ENCODE assay signal across 21 mouse cellular contexts in the genomic region with DNA sequence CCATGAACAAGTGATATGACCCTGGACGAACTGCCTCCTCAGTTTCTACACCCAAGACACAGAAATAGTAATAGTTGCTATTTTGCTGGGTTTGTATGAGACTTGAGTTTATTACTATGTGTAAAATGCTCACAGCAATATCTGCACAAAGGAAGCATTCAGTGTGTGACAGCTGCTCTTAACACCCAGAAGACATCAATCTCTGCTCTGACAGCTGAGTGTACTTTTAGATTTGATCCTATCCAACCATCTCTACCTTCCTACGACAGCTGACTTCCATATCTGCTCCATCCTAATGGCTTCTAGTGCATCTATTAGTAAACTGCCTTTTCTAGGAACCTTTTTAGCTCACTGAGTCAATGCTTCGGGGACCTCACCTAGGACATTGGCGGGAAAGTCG.
DNase-seq lines count a peak whose midpoint lies in the region; ATAC-seq and TF ChIP-seq lines count a peak whose summit lies in the region.
"Had no signal": no experiment of that assay in that cellular context is flagged by ENCODE, and none has a peak within 500 bp of the region (broad histone marks: within the 10 kb centered on the region; RNA-seq: fewer than 3 reads in every experiment).

No protein-coding gene starts in this region.

- H3K9me3 ChIP-seq in forebrain, embryonic 16.5 days (ENCODE audit: control insufficient read depth, low read length) = no peaks in the 10 kb centered on the region
- H3K9me3 ChIP-seq in forebrain, embryonic 14.5 days (replicated peaks; ENCODE audit: control insufficient read depth, low read length) = no peaks in the 10 kb centered on the region
- H3K9me3 ChIP-seq in hindbrain, embryonic 13.5 days = no peaks in the 10 kb centered on the region
- no peaks in the 10 kb centered on the region for H3K9me3 ChIP-seq in hindbrain, embryonic 16.5 days (ENCODE audit: control insufficient read depth, low read length)
- H3K9me3 ChIP-seq in midbrain, postnatal 0 days (ENCODE audit: low read length) = no peaks in the 10 kb centered on the region
- H3K9me3 ChIP-seq in midbrain, embryonic 15.5 days = no peaks in the 10 kb centered on the region
- H3K9me3 ChIP-seq: embryonic facial prominence, embryonic 13.5 days; embryonic facial prominence, embryonic 15.5 days; forebrain, embryonic 10.5 days had no signal

- no peak overlapping the region for H3K4me2 ChIP-seq in forebrain, embryonic 16.5 days (ENCODE audit: low read length)
- no peak overlapping the region for H3K4me2 ChIP-seq in forebrain, embryonic 14.5 days (ENCODE audit: low read length)
- no peak overlapping the region for H3K4me2 ChIP-seq in hindbrain, embryonic 13.5 days
- no peak overlapping the region for H3K4me2 ChIP-seq in hindbrain, embryonic 16.5 days (ENCODE audit: low read length)
- H3K4me2 ChIP-seq in midbrain, postnatal 0 days (ENCODE audit: low read depth, low read length, poor library complexity, severe bottlenecking) = no peak overlapping the region
- H3K4me2 ChIP-seq in midbrain, embryonic 15.5 days = no peak overlapping the region
- H3K4me2 ChIP-seq: embryonic facial prominence, embryonic 13.5 days; embryonic facial prominence, embryonic 15.5 days had no signal

- 94% methylated on average over 5 of the region's 5 CpGs for WGBS in forebrain, embryonic 16.5 days
- WGBS in forebrain, embryonic 14.5 days = 87% methylated on average over 5 of the region's 5 CpGs
- WGBS in hindbrain, embryonic 13.5 days = 86% methylated on average over 5 of the region's 5 CpGs
- 89% methylated on average over 5 of the region's 5 CpGs for WGBS in hindbrain, embryonic 16.5 days
- 87% methylated on average over 5 of the region's 5 CpGs for WGBS in midbrain, postnatal 0 days
- WGBS in midbrain, embryonic 15.5 days = 86% methylated on average over 5 of the region's 5 CpGs

- DNase-seq in forebrain, embryonic 14.5 days (ENCODE audit: low spot score) = no peak
- DNase-seq in midbrain, postnatal 0 days (ENCODE audit: low spot score) = no peak
- no peak for DNase-seq in lung, postnatal 14 days
- DNase-seq: adrenal gland, adult 2 months; adrenal gland, postnatal 10 days; adrenal gland, postnatal 25 days; cerebellum, adult 11 months; cerebellum, adult 18-20 months; cerebellum, adult 8-10 months; cerebellum, adult 9-11 months; cerebellum, postnatal 14 days; cerebellum, postnatal 36 days; embryo, embryonic 11 days had no signal

- H3K27me3 ChIP-seq in forebrain, embryonic 16.5 days (replicated peaks; ENCODE audit: control insufficient read depth, insufficient read depth, low read length) = no peaks in the 10 kb centered on the region
- H3K27me3 ChIP-seq in forebrain, embryonic 14.5 days (replicated peaks; ENCODE audit: control insufficient read depth, insufficient read depth, low read length) = no peaks in the 10 kb centered on the region
- H3K27me3 ChIP-seq in hindbrain, embryonic 13.5 days = no peaks in the 10 kb centered on the region
- no peaks in the 10 kb centered on the region for H3K27me3 ChIP-seq in hindbrain, embryonic 16.5 days (replicated peaks; ENCODE audit: control insufficient read depth, insufficient read depth, low read length)
- no peaks in the 10 kb centered on the region for H3K27me3 ChIP-seq in midbrain, postnatal 0 days (ENCODE audit: insufficient read depth, low read length)
- no peaks in the 10 kb centered on the region for H3K27me3 ChIP-seq in midbrain, embryonic 15.5 days (replicated peaks)
- H3K27me3 ChIP-seq: embryonic facial prominence, embryonic 13.5 days; embryonic facial prominence, embryonic 15.5 days had no signal

- no peaks in the 10 kb centered on the region for H3K36me3 ChIP-seq in forebrain, embryonic 16.5 days (ENCODE audit: control insufficient read depth, insufficient read depth)
- H3K36me3 ChIP-seq in forebrain, embryonic 14.5 days (ENCODE audit: control insufficient read depth, insufficient read depth, low read length) = no peaks in the 10 kb centered on the region
- H3K36me3 ChIP-seq in hindbrain, embryonic 13.5 days = no peaks in the 10 kb centered on the region
- H3K36me3 ChIP-seq in hindbrain, embryonic 16.5 days (ENCODE audit: control insufficient read depth, insufficient read depth, low read length) = no peaks in the 10 kb centered on the region
- H3K36me3 ChIP-seq in midbrain, postnatal 0 days (ENCODE audit: insufficient read depth, low read length) = no peaks in the 10 kb centered on the region
- H3K36me3 ChIP-seq in midbrain, embryonic 15.5 days (replicated peaks) = no peaks in the 10 kb centered on the region
- H3K36me3 ChIP-seq: embryonic facial prominence, embryonic 13.5 days; embryonic facial prominence, embryonic 15.5 days; forebrain, embryonic 10.5 days had no signal

- H3K27ac ChIP-seq in forebrain, embryonic 16.5 days (ENCODE audit: low read length) = no peak overlapping the region
- H3K27ac ChIP-seq in forebrain, embryonic 14.5 days (ENCODE audit: low read depth, low read length) = no peak overlapping the region
- 0 out of 2 replicates have a peak overlapping the region, but pooled peaks have one; percentile 52 for H3K27ac ChIP-seq in hindbrain, embryonic 13.5 days
- no peak overlapping the region for H3K27ac ChIP-seq in hindbrain, embryonic 16.5 days (ENCODE audit: low read depth, low read length)
- H3K27ac ChIP-seq in midbrain, postnatal 0 days (ENCODE audit: low read depth, low read length) = no peak overlapping the region
- H3K27ac ChIP-seq in midbrain, embryonic 15.5 days = no peak overlapping the region
- H3K27ac ChIP-seq: embryonic facial prominence, embryonic 13.5 days; embryonic facial prominence, embryonic 15.5 days; forebrain, embryonic 10.5 days had no signal

- 0 out of 2 replicates have a peak, but pooled peaks cover 4% of the 10 kb centered on the region for H3K4me1 ChIP-seq in forebrain, embryonic 16.5 days (replicated peaks; ENCODE audit: control insufficient read depth, insufficient read depth, low read length)
- H3K4me1 ChIP-seq in forebrain, embryonic 14.5 days (ENCODE audit: control insufficient read depth, insufficient read depth, low read length) = no peaks in the 10 kb centered on the region
- peaks cover 26% of the 10 kb centered on the region for H3K4me1 ChIP-seq in hindbrain, embryonic 13.5 days (replicated peaks)
- H3K4me1 ChIP-seq in hindbrain, embryonic 16.5 days (ENCODE audit: control insufficient read depth, insufficient read depth, low read depth, low read length) = peaks cover 18% of the 10 kb centered on the region
- peaks cover 6% of the 10 kb centered on the region; the same call in 1 of the 2 replicates for H3K4me1 ChIP-seq in midbrain, postnatal 0 days (ENCODE audit: insufficient read depth, low read length)
- H3K4me1 ChIP-seq in midbrain, embryonic 15.5 days = peaks cover 9% of the 10 kb centered on the region; the same call in 1 of the 2 replicates
- H3K4me1 ChIP-seq: embryonic facial prominence, embryonic 13.5 days had no signal

- H3K4me3 ChIP-seq in forebrain, embryonic 16.5 days (replicated peaks; ENCODE audit: low read length) = no peak overlapping the region
- H3K4me3 ChIP-seq in forebrain, embryonic 14.5 days (ENCODE audit: low read depth, low read length) = no peak overlapping the region
- H3K4me3 ChIP-seq in hindbrain, embryonic 13.5 days = no peak overlapping the region
- no peak overlapping the region for H3K4me3 ChIP-seq in hindbrain, embryonic 16.5 days (ENCODE audit: low read length)
- no peak overlapping the region for H3K4me3 ChIP-seq in midbrain, postnatal 0 days (ENCODE audit: low read depth, low read length)
- H3K4me3 ChIP-seq in midbrain, embryonic 15.5 days = no peak overlapping the region
- H3K4me3 ChIP-seq: embryonic facial prominence, embryonic 13.5 days; embryonic facial prominence, embryonic 15.5 days; erythroblast, embryonic 14.5 days; forebrain, embryonic 10.5 days had no signal

- no peak for TF ChIP-seq CTCF in midbrain, postnatal 0 days (IDR thresholded peaks at IDR 0.05)

- no peak overlapping the region for H3K9ac ChIP-seq in forebrain, embryonic 16.5 days (replicated peaks; ENCODE audit: low read depth, low read length)
- H3K9ac ChIP-seq in forebrain, embryonic 14.5 days (ENCODE audit: low read length) = no peak overlapping the region
- no peak overlapping the region for H3K9ac ChIP-seq in hindbrain, embryonic 13.5 days
- no peak overlapping the region for H3K9ac ChIP-seq in hindbrain, embryonic 16.5 days (ENCODE audit: low read depth, low read length)
- 0 out of 2 replicates have a peak overlapping the region, but pooled peaks have one; percentile 4 for H3K9ac ChIP-seq in midbrain, postnatal 0 days (replicated peaks; ENCODE audit: low read length, poor library complexity, severe bottlenecking)
- no peak overlapping the region for H3K9ac ChIP-seq in midbrain, embryonic 15.5 days
- H3K9ac ChIP-seq: embryonic facial prominence, embryonic 13.5 days; embryonic facial prominence, embryonic 15.5 days had no signal

- ATAC-seq in forebrain, embryonic 16.5 days = peak; percentile 54
- no peak for ATAC-seq in forebrain, embryonic 14.5 days
- no peak for ATAC-seq in hindbrain, embryonic 13.5 days (ENCODE audit: low FRiP score)
- no peak for ATAC-seq in hindbrain, embryonic 16.5 days
- no peak for ATAC-seq in midbrain, postnatal 0 days (ENCODE audit: low FRiP score)
- ATAC-seq in midbrain, embryonic 15.5 days (replicated peaks) = no peak
